Mouse (Mus musculus) cerebellum, adult 2 months (tissue): ENCODE measurements around the gene Polr2i. TPM values are rescaled to one million over a fixed set of nuclear protein-coding genes. Genes with fewer than 3 reads are reported as not detected.
A peak's percentile ranks its signal among the peaks of the same experiment; 100 is the strongest.

Source experiments
- DNase-seq, 2 experiments: peaks; one replicate each; pipeline ENCODE4 v3.0.0; 2021
- H3K27ac ChIP-seq: fragments of 200-500 bp; 2 replicates; pipeline ENCODE4 v1.5.1; 2012; ENCODE audit warnings: low read length, control low read depth, inconsistent platforms; ENCODE audit not compliant: insufficient read depth
- H3K27me3 ChIP-seq: fragments of 200-500 bp; 2 replicates; pipeline ENCODE4 v1.6.1; 2012; ENCODE audit warnings: inconsistent platforms, mild to moderate bottlenecking, low read length, moderate library complexity; ENCODE audit not compliant: control insufficient read depth, insufficient read depth
- H3K4me1 ChIP-seq: fragments of 200-500 bp; 2 replicates; pipeline ENCODE4 v1.6.1; 2011; ENCODE audit warnings: low read length; ENCODE audit not compliant: control insufficient read depth, insufficient read depth
- H3K4me3 ChIP-seq: fragments of 200-500 bp; replicated peaks from 2 replicates; pipeline ENCODE3; 2011; ENCODE audit warnings: mild to moderate bottlenecking, low read depth, low read length, control low read depth; ENCODE audit not compliant: insufficient read depth
- CTCF ChIP-seq: fragments of 200-500 bp; IDR thresholded peaks from 2 replicates; pipeline ENCODE4 v1.5.1; 2011; ENCODE audit warnings: low read depth, mild to moderate bottlenecking, control low read depth, low read length, moderate library complexity, borderline replicate concordance; ENCODE audit not compliant: insufficient read depth
- POLR2A ChIP-seq: fragments of 200-500 bp; IDR thresholded peaks from 2 replicates; pipeline ENCODE4 v1.6.1; 2011; ENCODE audit warnings: low read length, control low read depth, borderline replicate concordance; ENCODE audit not compliant: insufficient read depth
- WGBS: fragments of 180-500 bp; shearing (Covaris S2); methylation state at CpG from one replicate; pipeline ENCODE4 v1.1.7; 2018; 5-methylcytosine and 5-hydroxymethylcytosine counted together
- polyA plus RNA-seq: library from polyadenylated mRNA; depleted of rRNA; stranded (reverse); fragments of >200 nt; gene quantifications from 2 replicates; pipeline ENCODE4 v1.2.3, GENCODE M21; 2012; rRNA removed

Gene Polr2i
- polyA plus RNA-seq, 1 experiment = 182 TPM

DNA sequence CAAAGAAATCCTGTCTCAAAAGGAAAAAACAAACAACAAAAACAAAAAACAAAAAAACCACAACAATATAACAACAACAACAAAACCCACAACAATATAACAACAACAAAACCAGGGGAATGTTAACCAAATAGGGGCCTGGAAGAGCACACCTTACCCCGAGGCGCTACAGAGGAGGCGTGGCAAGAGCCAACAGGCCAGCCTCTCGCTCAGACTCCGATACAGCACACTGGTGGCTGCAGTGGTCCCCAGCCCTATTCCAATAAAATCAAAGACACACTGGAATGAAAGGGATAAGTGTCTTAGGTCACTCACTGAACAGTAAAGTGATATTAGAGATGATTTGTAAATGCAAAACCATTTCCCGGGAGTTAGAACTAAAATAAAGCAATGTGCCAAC, 47.8 kb downstream of the Polr2i start:
- Histone ChIP-seq H3K27ac (no peak overlapping the region), H3K4me3 (peak overlapping the region; percentile 79), H3K4me1 (no peaks in the 10 kb centered on the region), H3K27me3 (no peaks in the 10 kb centered on the region)
- no peak for TF ChIP-seq CTCF
- WGBS = 1% methylated on average over 6 of the region's 6 CpGs
- DNase-seq = no peak

- Histone ChIP-seq H3K27me3 (no peaks in the 10 kb centered on the region), H3K4me1 (no peaks in the 10 kb centered on the region), H3K27ac (peak within 1 kb of the TSS; percentile 85), H3K4me3 (peak within 1 kb of the TSS; percentile 79)
- under 1% methylated on average over 49 of the region's 49 CpGs for WGBS
- peak; percentile 90 to 92 for DNase-seq
- TF ChIP-seq POLR2A = no peak
- no peak for TF ChIP-seq CTCF
Measured at GRCm38 (mm10) chr7:30279951-30280669, 48.4 kb downstream of the Polr2i start, which contains the start of the genes Thap8 and Wdr62. Gene Thap8, plus strand, starts transcription at chr7:30280094. Gene Wdr62, minus strand, starts transcription at chr7:30280419.

DNA sequence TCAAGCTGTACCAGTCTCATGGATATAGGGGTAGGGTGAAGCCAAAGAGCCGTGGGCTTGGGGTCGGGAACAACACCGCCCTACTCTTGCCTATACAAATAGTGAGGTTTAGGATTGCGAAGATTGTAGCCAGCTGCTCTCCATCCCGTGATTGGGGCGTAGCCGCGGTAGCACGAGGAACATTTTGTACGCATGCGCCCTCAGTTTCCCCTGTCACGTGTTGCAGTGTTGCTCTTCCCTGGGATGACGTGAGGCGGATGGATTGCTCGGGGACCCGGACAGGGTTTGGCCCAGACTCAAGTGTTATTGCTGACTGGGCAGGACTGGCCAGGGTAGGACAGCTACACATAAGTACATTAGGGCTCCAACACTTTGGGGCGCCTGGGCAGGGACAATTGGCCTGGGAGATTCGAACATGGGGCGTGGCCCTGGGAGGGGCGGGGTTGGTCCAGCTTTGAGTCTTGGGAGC, 49.0 kb downstream of the Polr2i start:
- WGBS = under 1% methylated on average over 20 of the region's 20 CpGs
- peak overlapping the region; percentile 79 for H3K4me3 ChIP-seq
- TF ChIP-seq CTCF = no peak
- TF ChIP-seq POLR2A = no peak
- H3K4me1 ChIP-seq = no peaks in the 10 kb centered on the region
- DNase-seq = peak; percentile 86 to 87
- H3K27ac ChIP-seq = peak overlapping the region; percentile 85
- H3K27me3 ChIP-seq = no peaks in the 10 kb centered on the region

GRCm38 (mm10) chr7:30281522-30281921, 49.8 kb downstream of the Polr2i start:
- 86% methylated on average over 4 of the region's 4 CpGs for WGBS
- no peak for DNase-seq
- Histone ChIP-seq H3K27ac (no peak overlapping the region), H3K4me3 (no peak overlapping the region), H3K27me3 (no peaks in the 10 kb centered on the region), H3K4me1 (peaks cover 6% of the 10 kb centered on the region; the same call in 1 of the 2 replicates)
- TF ChIP-seq POLR2A = no peak
- TF ChIP-seq CTCF = no peak

- Histone ChIP-seq H3K4me3 (no peak overlapping the region), H3K27ac (no peak overlapping the region), H3K27me3 (no peaks in the 10 kb centered on the region), H3K4me1 (peaks cover 17% of the 10 kb centered on the region; the same call in 1 of the 2 replicates)
- TF ChIP-seq POLR2A (peak; percentile 17; the same call in 1 of the 2 replicates), CTCF (no peak)
- DNase-seq = no peak
- WGBS = 70% methylated on average over 7 of the region's 7 CpGs
Measured at GRCm38 (mm10) chr7:30282740-30283139, 51.0 kb downstream of the Polr2i start.

Other genes starting within 250 kb of the Polr2i start
- 3.3 and 4.2 TPM in 2 replicates for gene Zfp568, start 248.0 kb upstream of the Polr2i start, polyA plus RNA-seq
- 14.8 and 18.3 TPM in 2 replicates for gene Zfp14, start 180.6 kb upstream of the Polr2i start, polyA plus RNA-seq
- gene Zfp82, start 159.0 kb upstream of the Polr2i start, polyA plus RNA-seq = 2.7 and 2.9 TPM in 2 replicates
- 0.27 and 0.65 TPM in 2 replicates for gene Gm26920, start 141.5 kb upstream of the Polr2i start, polyA plus RNA-seq
- 5.5 and 6.1 TPM in 2 replicates for gene Zfp566, start 141.4 kb upstream of the Polr2i start, polyA plus RNA-seq
- 46.3 and 46.6 TPM in 2 replicates for gene Zfp260, start 137.2 kb upstream of the Polr2i start, polyA plus RNA-seq
- gene Zfp382, start 110.0 kb upstream of the Polr2i start, polyA plus RNA-seq = 7.1 and 8.3 TPM in 2 replicates
- 37.6 and 38.0 TPM in 2 replicates for gene Zfp146, start 62.2 kb upstream of the Polr2i start, polyA plus RNA-seq
- gene Cox7a1, start 47.8 kb upstream of the Polr2i start, polyA plus RNA-seq = 24.7 and 32.0 TPM in 2 replicates
- 463 and 475 TPM in 2 replicates for gene Capns1, start 33.1 kb upstream of the Polr2i start, polyA plus RNA-seq
- gene Tbcb, start 324 bp downstream of the Polr2i start, polyA plus RNA-seq = 134 and 147 TPM in 2 replicates
- not detected in 2 replicates for gene Ovol3, start 3.8 kb downstream of the Polr2i start, polyA plus RNA-seq
- 0.16 TPM in 1 of 2 replicates, not detected in the other for gene Thap8, start 48.1 kb downstream of the Polr2i start, polyA plus RNA-seq
- gene Wdr62, start 48.5 kb downstream of the Polr2i start, polyA plus RNA-seq = 3.8 and 4.6 TPM in 2 replicates
- 726 and 810 TPM in 2 replicates for gene Clip3, start 59.8 kb downstream of the Polr2i start, polyA plus RNA-seq
- 197 and 214 TPM in 2 replicates for gene Alkbh6, start 76.8 kb downstream of the Polr2i start, polyA plus RNA-seq
- gene Syne4, start 82.9 kb downstream of the Polr2i start, polyA plus RNA-seq = 63.4 and 63.8 TPM in 2 replicates
- 0.57 and 0.73 TPM in 2 replicates for gene E130208F15Rik, start 89.8 kb downstream of the Polr2i start, polyA plus RNA-seq
- gene Sdhaf1, start 91.9 kb downstream of the Polr2i start, polyA plus RNA-seq = 21.9 and 23.8 TPM in 2 replicates
- gene Lrfn3, start 130.8 kb downstream of the Polr2i start, polyA plus RNA-seq = 20.4 and 22.1 TPM in 2 replicates
- 23.5 and 32.5 TPM in 2 replicates for gene Tyrobp, start 181.8 kb downstream of the Polr2i start, polyA plus RNA-seq
- 0.34 and 0.84 TPM in 2 replicates for gene Hcst, start 187.9 kb downstream of the Polr2i start, polyA plus RNA-seq
- gene Nfkbid, start 189.8 kb downstream of the Polr2i start, polyA plus RNA-seq = 5.1 and 5.4 TPM in 2 replicates
- gene Aplp1, start 213.6 kb downstream of the Polr2i start, polyA plus RNA-seq = 782 and 892 TPM in 2 replicates
- gene Kirrel2, start 225.7 kb downstream of the Polr2i start, polyA plus RNA-seq = 2.7 TPM in 2 replicates
- gene Nphs1, start 226.4 kb downstream of the Polr2i start, polyA plus RNA-seq = 0.43 and 0.56 TPM in 2 replicates